Mouse (Mus musculus) heart, postnatal 25 days (tissue): ENCODE results near the gene Gm7995. TPM values are rescaled to one million over a fixed set of nuclear protein-coding genes. Genes with fewer than 3 reads are reported as not detected.
"Not testable (repeated sequence)": the region's sequence is repeated elsewhere in the genome, so short reads cannot be mapped to it uniquely, and the experiment has no call there.

Source experiments
- DNase-seq: peaks from one replicate; pipeline ENCODE4 v3.0.0; 2022; ENCODE audit warnings: low spot score
- intact Hi-C: fragments of 180-260 bp; cut with DNase I; formaldehyde crosslinking; loops from one replicate; pipeline ENCODE4 v1.15.1; 2025
- microRNA-seq: library from miRNA; unstranded; fragments of <30 nt; microRNA quantifications from one replicate; pipeline ENCODE4 v1.2.0, GENCODE M21; 2022
- total RNA-seq, 2 experiments: library from RNA; stranded (reverse); gene quantifications; 2 replicates each; pipeline ENCODE4 v1.2.3; 2021

Gene Gm7995
- not detected for total RNA-seq

DNA sequence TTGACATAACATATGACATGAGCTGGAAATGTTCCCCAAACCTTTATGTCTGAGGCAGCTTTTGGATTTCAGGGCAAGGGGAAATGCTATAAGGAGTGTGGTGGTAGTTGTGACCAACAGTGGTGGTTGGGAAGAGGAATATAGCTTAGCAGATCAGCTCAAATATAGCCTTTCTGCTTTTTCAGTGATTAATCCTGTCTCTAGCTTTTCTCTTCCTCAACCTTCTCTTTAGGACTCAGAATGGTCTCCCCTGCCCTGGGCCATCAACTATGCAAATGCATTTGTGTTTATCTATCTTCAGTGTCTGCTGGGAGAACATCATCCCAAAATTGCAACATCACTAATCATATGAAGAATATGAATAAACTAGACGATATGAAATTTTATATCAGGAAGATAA, at the start of gene Gm7995:
TSS of gene Gm7995 (plus strand) at position 301 of the 400 bp plus-strand sequence.
- intact Hi-C loops, DNase-seq: not testable (repeated sequence)

DNA sequence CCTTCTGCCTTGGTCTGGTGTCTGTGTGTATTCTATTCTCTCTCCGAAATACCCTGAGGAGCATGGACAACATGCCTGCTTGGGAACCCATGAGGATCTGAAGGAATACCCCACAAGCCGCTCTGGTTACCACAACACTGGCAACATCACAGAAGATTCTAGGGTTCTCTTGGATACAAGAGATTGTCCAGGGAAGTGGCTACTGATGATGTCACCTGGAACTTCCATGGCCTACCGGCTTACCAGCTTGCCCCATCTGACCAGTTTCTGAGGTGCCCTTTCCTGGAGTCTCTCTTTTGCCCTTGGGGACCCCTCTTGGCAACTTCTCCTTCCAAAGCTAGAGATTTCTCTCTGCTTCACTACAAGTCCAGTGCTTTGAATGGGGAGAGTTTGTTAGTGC, 12.8 kb upstream of the Gm7995 start, which contains the start of gene Gm9611:
TSS of gene Gm9611 (minus strand) at position 101 of the 400 bp plus-strand sequence.
- intact Hi-C loops, DNase-seq: not testable (repeated sequence)

Small RNAs within 50 kb of the gene (microRNA-seq; reads per million reads assigned to microRNA genes)
- gene Gm25208 (not detected), gene Gm25892 (not detected)

Other genes starting within 250 kb of the Gm7995 start
- gene Gm7951, start 192.8 kb upstream of the Gm7995 start, total RNA-seq, result not detected
- gene Gm17027, start 147.6 kb upstream of the Gm7995 start, total RNA-seq, result not detected
- gene Gm3573, start 119.4 kb upstream of the Gm7995 start, total RNA-seq, result not detected
- not detected for gene Gm17026, start 50.2 kb upstream of the Gm7995 start, total RNA-seq
- not detected for gene Gm9611, start 12.9 kb upstream of the Gm7995 start, total RNA-seq
- gene Gm8005, start 129.5 kb downstream of the Gm7995 start, total RNA-seq, result not detected
- gene Gm8011, start 153.7 kb downstream of the Gm7995 start, total RNA-seq, result not detected
- gene Gm8020, start 192.1 kb downstream of the Gm7995 start, total RNA-seq, result not detected
- gene Gm8024, start 214.1 kb downstream of the Gm7995 start, total RNA-seq, result not detected